Mouse (Mus musculus) bone marrow, adult 2 months (tissue): ENCODE results near the gene Sgip1. TPM values are rescaled to one million over a fixed set of nuclear protein-coding genes. Genes with fewer than 3 reads are reported as not detected.
A peak's percentile ranks its signal among the peaks of the same experiment; 100 is the strongest.

Experiments
- H3K27ac ChIP-seq: fragments of 200-500 bp; 2 replicates; pipeline ENCODE4 v1.5.1; 2012; ENCODE audit warnings: low read depth, mild to moderate bottlenecking, control low read depth, inconsistent platforms, low read length; ENCODE audit not compliant: control insufficient read depth, poor library complexity, insufficient read depth
- H3K4me1 ChIP-seq: fragments of 200-500 bp; 2 replicates; pipeline ENCODE4 v1.6.1; 2011; ENCODE audit warnings: low read length; ENCODE audit not compliant: control insufficient read depth, insufficient read depth
- H3K4me3 ChIP-seq: fragments of 200-500 bp; replicated peaks from 2 replicates; pipeline ENCODE3; 2011; ENCODE audit warnings: mild to moderate bottlenecking, low read depth, low read length, control low read depth; ENCODE audit not compliant: control insufficient read depth
- CTCF ChIP-seq: fragments of 200-500 bp; IDR thresholded peaks from 2 replicates; pipeline ENCODE4 v1.5.1; 2011; ENCODE audit warnings: low read length, control low read depth; ENCODE audit not compliant: control insufficient read depth, insufficient read depth
- POLR2A ChIP-seq: fragments of 200-500 bp; IDR thresholded peaks from 2 replicates; pipeline ENCODE4 v1.6.1; 2011; ENCODE audit warnings: low read depth, mild to moderate bottlenecking, control low read depth, low read length, borderline replicate concordance; ENCODE audit not compliant: control insufficient read depth
- WGBS: fragments of 180-500 bp; shearing (Covaris S2); methylation state at CpG from one replicate; pipeline ENCODE4 v1.1.7; 2018; 5-methylcytosine and 5-hydroxymethylcytosine counted together
- polyA plus RNA-seq: library from polyadenylated mRNA; stranded (reverse); fragments of >200 nt; gene quantifications from 2 replicates; pipeline ENCODE4 v1.2.4, GENCODE M21; 2011; ENCODE audit warnings: low replicate concordance; ENCODE audit not compliant: missing spikeins, insufficient read depth, insufficient read length

Gene Sgip1
- polyA plus RNA-seq, 1 experiment: 1.2 TPM

DNA sequence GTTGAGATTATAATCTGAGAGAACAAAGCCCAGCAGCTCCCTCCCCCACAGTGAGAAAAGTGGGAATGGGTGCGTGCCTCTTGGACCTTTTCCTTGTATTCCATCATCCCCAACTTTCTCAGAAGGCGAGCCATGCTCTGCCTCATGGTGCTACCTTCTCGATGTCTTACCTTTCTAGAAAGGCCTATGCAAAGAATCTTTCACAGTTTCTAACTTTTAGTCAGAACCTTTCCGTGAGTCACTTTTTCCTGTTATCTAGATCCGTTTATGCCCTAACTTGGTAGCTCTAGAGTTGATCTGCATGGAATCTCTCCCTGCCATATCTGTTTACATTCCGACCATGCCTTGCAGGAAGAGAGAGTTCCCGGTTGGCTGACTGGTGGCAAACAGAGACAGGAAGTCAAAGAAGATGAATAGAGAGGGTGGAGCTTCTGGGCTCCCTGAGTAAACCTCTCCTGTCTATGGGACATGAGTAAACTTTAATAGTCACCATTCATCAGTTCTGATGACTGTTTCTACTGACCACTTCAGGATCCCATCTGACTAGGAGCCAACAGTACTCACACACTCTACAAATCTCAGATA is 166.8 kb downstream of the Sgip1 start:
- 72% methylated on average over 7 of the region's 7 CpGs for WGBS
- TF ChIP-seq POLR2A (no peak), CTCF (no peak)
- no peak overlapping the region for H3K27ac ChIP-seq
- H3K4me3 ChIP-seq: no peak overlapping the region
- H3K4me1 ChIP-seq: no peaks in the 10 kb centered on the region

DNA sequence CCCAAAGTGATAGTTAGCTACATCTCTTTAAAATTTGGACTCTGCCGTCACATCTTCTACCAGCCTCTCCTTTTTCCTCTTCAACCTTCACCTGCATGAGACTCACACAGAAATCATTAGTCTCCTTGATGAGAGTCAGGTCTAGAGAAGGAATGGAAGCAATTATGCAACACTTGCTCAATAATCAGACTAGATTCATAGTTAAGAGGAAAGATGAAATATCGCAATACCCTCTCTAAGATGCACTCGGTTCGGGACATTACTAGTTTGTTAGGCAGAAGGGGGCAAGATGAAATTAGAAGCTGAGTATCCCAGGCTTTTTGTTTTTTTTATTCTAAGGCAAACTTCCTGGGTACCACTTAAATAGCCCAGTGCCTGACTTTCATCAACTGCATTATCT is 169.1 kb downstream of the Sgip1 start:
- Histone ChIP-seq H3K27ac (no peak overlapping the region), H3K4me3 (no peak overlapping the region), H3K4me1 (no peaks in the 10 kb centered on the region)
- WGBS: 53% methylated on average over 4 of the region's 4 CpGs
- TF ChIP-seq CTCF: no peak
- TF ChIP-seq POLR2A: no peak

- Histone ChIP-seq H3K4me1 (no peaks in the 10 kb centered on the region), H3K4me3 (no peak overlapping the region), H3K27ac (no peak overlapping the region)
- 80% methylated on average over 3 of the region's 3 CpGs for WGBS
- TF ChIP-seq CTCF (no peak), POLR2A (no peak)
Observed at GRCm38 (mm10) chr4:102913176-102913575, 172.1 kb downstream of the Sgip1 start.

DNA sequence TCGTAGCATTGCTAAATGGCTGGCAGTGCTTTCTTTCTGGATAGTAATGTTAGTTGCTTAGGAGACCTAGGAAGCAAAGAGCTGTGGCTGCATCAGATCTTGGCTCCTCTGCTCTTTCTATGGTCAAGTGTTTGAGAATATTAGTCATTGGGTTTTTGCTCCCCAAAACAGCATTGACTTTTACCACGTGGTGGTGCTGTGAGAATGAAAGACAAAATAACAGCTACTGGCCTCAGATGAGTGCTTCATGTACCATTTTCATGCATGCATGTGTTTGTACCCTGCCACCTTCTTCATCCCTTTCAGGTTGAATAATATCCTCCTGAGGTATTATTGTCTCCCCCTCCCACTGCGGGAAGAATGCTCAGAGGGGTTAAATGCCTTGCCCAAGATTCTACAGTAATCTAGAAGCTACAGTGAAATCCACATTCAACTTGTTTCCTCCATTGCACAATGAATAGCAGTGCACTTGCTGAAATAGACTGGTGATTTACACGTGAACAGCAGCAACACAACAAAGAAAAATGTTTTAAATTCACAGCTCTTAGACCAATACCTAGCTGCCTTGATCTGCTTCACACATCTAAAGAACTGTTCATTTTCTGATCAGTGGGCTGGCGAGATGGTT is 172.7 kb downstream of the Sgip1 start:
- WGBS: 40% methylated on average over 5 of the region's 5 CpGs
- TF ChIP-seq CTCF (no peak), POLR2A (no peak)
- no peak overlapping the region for H3K27ac ChIP-seq
- no peaks in the 10 kb centered on the region for H3K4me1 ChIP-seq
- H3K4me3 ChIP-seq: no peak overlapping the region

- whole genome bisulfite sequencing: 84% methylated on average over 1 of the region's 1 CpGs
- no peak overlapping the region for H3K27ac ChIP-seq
- H3K4me1 ChIP-seq: no peaks in the 10 kb centered on the region
- TF ChIP-seq POLR2A (no peak), CTCF (no peak)
- no peak overlapping the region for H3K4me3 ChIP-seq
Observed at GRCm38 (mm10) chr4:102918191-102918590, 177.1 kb downstream of the Sgip1 start.

DNA sequence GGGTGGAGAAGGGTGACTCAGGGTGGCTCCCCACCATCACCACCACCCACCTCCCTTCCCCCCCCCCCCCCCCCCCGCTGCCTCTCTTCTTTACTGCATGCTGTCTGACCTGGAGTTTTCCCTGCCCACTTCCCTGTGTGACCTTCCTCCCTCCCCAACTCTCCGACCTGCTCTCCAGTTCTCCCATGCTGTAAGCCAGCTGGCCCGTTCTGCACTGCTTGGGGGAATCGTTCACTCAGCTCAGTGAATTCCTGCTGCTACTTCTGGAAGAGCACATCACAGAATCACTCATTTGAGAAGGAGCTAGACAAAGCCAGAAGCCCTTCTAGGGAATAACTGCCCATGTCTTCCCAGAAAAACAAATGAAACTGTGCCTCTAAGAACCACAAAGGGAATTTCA is 188.4 kb downstream of the Sgip1 start:
- TF ChIP-seq CTCF (no peak), POLR2A (no peak)
- H3K4me3 ChIP-seq: no peak overlapping the region
- no peak overlapping the region for H3K27ac ChIP-seq
- 32% methylated on average over 4 of the region's 4 CpGs for WGBS
- peaks cover 1% of the 10 kb centered on the region; the same call in 1 of the 2 replicates for H3K4me1 ChIP-seq

DNA sequence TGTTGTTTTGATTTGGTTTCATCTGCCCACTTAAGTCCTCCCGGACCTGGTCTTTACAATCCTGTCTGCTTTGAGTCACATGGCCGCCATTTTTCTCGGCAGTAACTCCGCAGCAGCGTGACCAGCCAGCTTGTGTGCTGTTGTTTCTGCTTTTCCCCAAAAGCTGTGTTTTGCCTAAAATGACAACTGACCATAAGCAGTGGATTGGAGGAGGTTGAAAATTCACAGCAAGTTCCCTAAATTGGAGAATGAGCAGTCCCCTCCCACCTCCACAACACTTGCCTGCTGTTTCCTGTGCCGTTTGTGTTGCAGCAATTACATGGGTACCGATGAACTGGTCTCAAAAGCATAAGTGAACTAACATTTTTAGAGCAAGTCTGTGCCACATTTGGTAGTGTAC is 189.6 kb downstream of the Sgip1 start:
- H3K4me3 ChIP-seq: peak overlapping the region; percentile 26
- 4% methylated on average over 7 of the region's 7 CpGs for WGBS
- H3K27ac ChIP-seq: no peak overlapping the region
- TF ChIP-seq POLR2A: no peak
- H3K4me1 ChIP-seq: peaks cover 1% of the 10 kb centered on the region; the same call in 1 of the 2 replicates

- TF ChIP-seq CTCF (no peak), POLR2A (no peak)
- WGBS: 56% methylated on average over 3 of the region's 3 CpGs
- Histone ChIP-seq H3K4me3 (no peak overlapping the region), H3K4me1 (no peaks in the 10 kb centered on the region), H3K27ac (no peak overlapping the region)
Observed at GRCm38 (mm10) chr4:102940266-102940665, 199.2 kb downstream of the Sgip1 start.

- no peaks in the 10 kb centered on the region for H3K4me1 ChIP-seq
- H3K27ac ChIP-seq: no peak overlapping the region
- 82% methylated on average over 4 of the region's 4 CpGs for WGBS
- TF ChIP-seq CTCF: no peak
- TF ChIP-seq POLR2A: no peak
- H3K4me3 ChIP-seq: no peak overlapping the region
Observed at GRCm38 (mm10) chr4:102940738-102941137, 199.6 kb downstream of the Sgip1 start.
